Mouse (Mus musculus) lung, embryonic 14.5 days (tissue): ENCODE data around the gene Gm20388. TPM values are rescaled to one million over a fixed set of nuclear protein-coding genes. Genes with fewer than 3 reads are reported as not detected.

Experiments
- ATAC-seq: fragments of 200-750 bp; cut with Nextera tagmentation; 2 replicates; pipeline ENCODE4 v1.8.0; 2017; ENCODE audit warnings: mild to moderate bottlenecking, moderate TSS enrichment, moderate library complexity; ENCODE audit not compliant: insufficient read depth
- DNase-seq: peaks from one replicate; pipeline ENCODE4 v3.0.0-alpha.2; 2015
- H3K27ac ChIP-seq: fragments of 300-500 bp; sonication (generic); 2 replicates; pipeline ENCODE4 v1.5.1; 2014; ENCODE audit warnings: low read depth, mild to moderate bottlenecking, moderate library complexity
- H3K27me3 ChIP-seq: fragments of 300-500 bp; sonication (generic); 2 replicates; pipeline ENCODE4 v1.6.1; 2014; ENCODE audit warnings: low read length, control low read depth; ENCODE audit not compliant: insufficient read depth
- H3K36me3 ChIP-seq: fragments of 300-500 bp; sonication (generic); 2 replicates; pipeline ENCODE4 v1.6.1; 2014; ENCODE audit warnings: control low read depth; ENCODE audit not compliant: insufficient read depth
- H3K4me1 ChIP-seq: fragments of 300-500 bp; sonication (generic); 2 replicates; pipeline ENCODE4 v1.6.1; 2014; ENCODE audit warnings: antibody characterized with exemption, control low read depth; ENCODE audit not compliant: insufficient read depth
- H3K4me2 ChIP-seq: fragments of 300-500 bp; sonication (generic); 2 replicates; pipeline ENCODE4 v1.6.1; 2014; ENCODE audit warnings: mild to moderate bottlenecking
- H3K4me3 ChIP-seq: fragments of 300-500 bp; sonication (generic); 2 replicates; pipeline ENCODE4 v1.5.1; 2014; ENCODE audit warnings: low read depth, low read length
- H3K9ac ChIP-seq: fragments of 300-500 bp; sonication (generic); 2 replicates; pipeline ENCODE4 v1.6.1; 2014
- H3K9me3 ChIP-seq: fragments of 300-500 bp; sonication (generic); 2 replicates; pipeline ENCODE4 v1.6.1; 2016; ENCODE audit warnings: low read depth, low read length, control low read depth
- CTCF ChIP-seq: IDR thresholded peaks from 2 replicates; pipeline ENCODE4 v1.5.1; 2016; ENCODE audit warnings: antibody characterized with exemption, low read depth
- WGBS: fragments of 180-500 bp; shearing (Covaris S2); extraction: QIAGEN DNeasy Blood & Tissue Kit; methylation state at CpG from one replicate; pipeline ENCODE4 v1.1.7; 2014; 5-methylcytosine and 5-hydroxymethylcytosine counted together
- polyA plus RNA-seq: library from polyadenylated mRNA; unstranded; fragments of >200 nt; fragmentation: Nextera tagmentation; extraction: Ambion mirVana; gene quantifications from 2 replicates; pipeline ENCODE4 v1.2.1, GENCODE M21; 2014

Gene Gm20388
- polyA plus RNA-seq, 1 experiment from 2014 or later, result not detected

DNA sequence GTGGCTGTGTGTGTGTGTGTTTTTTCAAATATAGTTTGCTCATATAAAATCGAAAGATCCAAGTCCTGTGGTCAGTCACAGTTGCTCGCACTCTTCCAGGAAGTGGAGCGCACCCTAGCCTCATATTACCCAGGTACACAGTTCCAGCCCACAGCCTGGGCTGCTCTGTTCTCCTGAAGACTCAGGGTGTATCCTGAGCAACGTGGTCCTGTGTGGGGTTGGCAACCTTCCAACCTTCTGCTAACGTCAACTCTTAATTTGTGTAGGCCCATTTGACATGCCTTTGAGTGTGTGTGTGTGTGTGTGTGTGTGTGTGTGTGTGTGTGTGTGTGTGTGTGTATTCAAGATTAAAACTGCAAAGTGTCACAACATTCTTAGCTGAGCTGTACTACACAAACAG is 3786.7 kb downstream of the Gm20388 start:
- WGBS, result 46% methylated on average over 5 of the region's 5 CpGs
- H3K27me3 ChIP-seq, result no peaks in the 10 kb centered on the region
- no peak for TF ChIP-seq CTCF
- DNase-seq (peak; percentile 49), ATAC-seq (no peak)
- no peak overlapping the region for H3K4me2 ChIP-seq
- no peaks in the 10 kb centered on the region for H3K36me3 ChIP-seq
- H3K9me3 ChIP-seq, result no peaks in the 10 kb centered on the region
- no peak overlapping the region for H3K4me3 ChIP-seq
- no peak overlapping the region for H3K9ac ChIP-seq
- H3K4me1 ChIP-seq, result peaks cover 17% of the 10 kb centered on the region; the same call in 1 of the 2 replicates
- no peak overlapping the region for H3K27ac ChIP-seq

DNA sequence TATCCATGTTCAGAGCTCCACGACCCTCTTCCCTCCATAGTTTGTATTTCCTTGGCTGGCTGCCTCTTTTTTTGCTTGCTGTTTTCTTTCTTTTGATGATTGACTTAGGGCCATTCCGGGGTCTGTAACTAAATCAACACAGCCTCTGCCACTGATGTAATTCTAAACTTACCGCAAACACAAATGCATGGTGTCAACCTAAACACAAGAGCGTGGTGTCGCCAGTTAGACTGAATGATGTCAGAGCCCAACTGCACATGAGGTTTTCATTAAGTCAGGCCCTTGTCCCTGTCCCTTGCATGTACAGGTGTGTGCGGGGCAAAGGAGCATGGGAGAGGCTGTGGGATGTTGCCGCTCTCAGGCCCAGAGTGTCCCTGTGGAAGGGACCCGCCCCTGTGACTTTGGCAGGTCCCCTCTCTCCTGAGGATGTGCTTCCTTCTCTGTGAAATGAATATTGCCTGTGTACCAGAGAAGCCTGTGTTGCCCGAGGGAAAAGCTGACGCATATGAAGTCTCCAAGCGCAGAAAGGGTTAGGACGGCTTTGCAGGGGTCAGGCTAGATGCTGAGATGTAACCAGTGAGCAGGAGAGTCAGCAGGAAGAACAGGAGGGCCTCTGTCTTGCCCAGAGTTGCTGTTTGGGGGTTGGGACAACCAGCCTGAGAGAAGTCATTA is 3789.9 kb downstream of the Gm20388 start:
- no peak overlapping the region for H3K4me3 ChIP-seq
- ATAC-seq (no peak), DNase-seq (peak; percentile 61)
- no peak for TF ChIP-seq CTCF
- no peaks in the 10 kb centered on the region for H3K36me3 ChIP-seq
- H3K27ac ChIP-seq, result no peak overlapping the region; the same call in 1 of the 2 replicates
- H3K9me3 ChIP-seq, result no peaks in the 10 kb centered on the region
- H3K4me2 ChIP-seq, result no peak overlapping the region
- no peak overlapping the region for H3K9ac ChIP-seq
- H3K27me3 ChIP-seq, result no peaks in the 10 kb centered on the region
- peaks cover 17% of the 10 kb centered on the region; the same call in 1 of the 2 replicates for H3K4me1 ChIP-seq
- 39% methylated on average over 12 of the region's 12 CpGs for WGBS

DNA sequence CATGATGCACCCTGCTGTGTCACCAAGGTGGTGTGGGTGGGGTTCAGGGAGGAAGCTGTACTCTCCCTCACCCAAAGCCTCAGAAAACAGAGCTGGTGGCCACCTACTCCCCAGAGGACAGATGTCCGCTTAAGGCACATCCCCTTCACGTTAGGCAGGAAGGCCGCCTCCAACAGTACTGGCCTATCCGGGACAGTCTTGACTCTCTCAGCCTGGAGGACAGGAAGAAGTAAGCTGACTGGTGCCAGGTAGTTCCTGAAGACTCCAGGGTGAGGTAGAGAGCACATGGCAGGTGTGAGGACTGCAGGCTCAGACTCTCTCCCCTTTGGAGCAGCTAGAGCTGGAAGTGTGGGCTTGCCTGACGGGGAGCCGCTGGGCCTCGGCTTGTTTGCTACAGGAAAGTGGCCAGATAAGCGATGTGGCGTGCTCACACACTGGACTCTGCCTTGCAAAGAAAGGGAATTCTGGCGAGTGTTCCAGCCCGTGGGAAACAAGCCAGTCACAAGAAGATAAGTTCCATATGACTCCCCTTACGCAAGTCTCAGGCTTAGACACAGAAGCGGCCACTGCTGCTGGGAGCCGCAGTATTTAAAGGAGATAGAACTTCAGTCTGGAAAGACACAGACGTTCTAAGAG is 3791.4 kb downstream of the Gm20388 start:
- Histone ChIP-seq H3K4me2 (no peak overlapping the region), H3K36me3 (no peaks in the 10 kb centered on the region), H3K9me3 (no peaks in the 10 kb centered on the region), H3K27me3 (no peaks in the 10 kb centered on the region), H3K4me3 (no peak overlapping the region), H3K27ac (peak overlapping the region; percentile 63), H3K4me1 (peaks cover 17% of the 10 kb centered on the region; the same call in 1 of the 2 replicates), H3K9ac (no peak overlapping the region)
- peak; percentile 76; the same call in 1 of the 2 replicates for ATAC-seq
- 26% methylated on average over 15 of the region's 15 CpGs for WGBS
- peak; percentile 90 for DNase-seq
- no peak for TF ChIP-seq CTCF

DNA sequence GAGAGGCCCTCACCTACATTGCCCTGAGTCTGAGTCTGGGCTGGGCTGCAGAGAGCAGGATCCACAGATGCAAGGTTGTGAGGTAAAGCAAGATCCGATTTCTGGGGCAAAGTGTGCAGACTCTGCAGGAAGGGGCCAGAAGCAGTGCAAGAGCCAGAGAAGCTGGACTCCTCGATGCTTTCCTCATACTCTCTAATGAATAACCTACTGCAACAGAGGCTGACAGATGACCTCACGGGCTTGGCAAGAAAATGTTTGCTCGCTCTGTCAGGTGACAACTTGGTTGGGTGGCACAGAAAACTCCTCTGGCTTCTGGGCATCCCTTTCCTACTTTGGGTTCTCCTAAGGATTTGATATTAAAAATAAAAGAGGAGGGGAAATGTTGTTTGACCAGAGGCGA is 3794.7 kb downstream of the Gm20388 start:
- H3K9ac ChIP-seq, result no peak overlapping the region
- no peak overlapping the region for H3K4me2 ChIP-seq
- no peaks in the 10 kb centered on the region for H3K9me3 ChIP-seq
- DNase-seq (no peak), ATAC-seq (no peak)
- H3K36me3 ChIP-seq, result no peaks in the 10 kb centered on the region
- WGBS, result 51% methylated on average over 5 of the region's 5 CpGs
- no peak overlapping the region for H3K4me3 ChIP-seq
- no peaks in the 10 kb centered on the region for H3K27me3 ChIP-seq
- H3K27ac ChIP-seq, result no peak overlapping the region
- TF ChIP-seq CTCF, result no peak
- H3K4me1 ChIP-seq, result peaks cover 15% of the 10 kb centered on the region

DNA sequence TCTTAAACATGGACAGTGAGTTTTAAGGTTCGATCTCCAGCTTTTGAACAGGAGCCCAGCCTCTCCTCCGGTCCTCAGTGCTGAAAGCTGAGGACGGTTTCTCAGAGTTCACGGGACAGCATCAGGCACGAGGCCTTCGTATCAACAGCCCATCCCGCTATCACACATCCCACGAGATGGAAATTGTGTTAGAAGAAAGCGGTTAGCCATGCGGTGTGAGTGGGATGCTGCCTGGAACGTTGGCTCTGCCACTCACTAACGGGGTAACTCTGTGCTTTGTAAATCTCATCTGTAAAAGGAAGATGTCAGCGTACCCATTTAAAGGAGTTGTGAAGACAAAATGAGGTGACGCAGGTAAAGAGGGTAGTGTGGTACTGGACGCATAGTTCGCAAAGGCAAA is 3796.5 kb downstream of the Gm20388 start:
- H3K36me3 ChIP-seq, result no peaks in the 10 kb centered on the region
- TF ChIP-seq CTCF, result no peak
- ATAC-seq (no peak), DNase-seq (no peak)
- peaks cover 2% of the 10 kb centered on the region for H3K4me1 ChIP-seq
- no peaks in the 10 kb centered on the region for H3K9me3 ChIP-seq
- H3K4me2 ChIP-seq, result no peak overlapping the region
- no peak overlapping the region for H3K9ac ChIP-seq
- no peaks in the 10 kb centered on the region for H3K27me3 ChIP-seq
- 80% methylated on average over 16 of the region's 16 CpGs for WGBS
- no peak overlapping the region for H3K4me3 ChIP-seq
- H3K27ac ChIP-seq, result no peak overlapping the region

DNA sequence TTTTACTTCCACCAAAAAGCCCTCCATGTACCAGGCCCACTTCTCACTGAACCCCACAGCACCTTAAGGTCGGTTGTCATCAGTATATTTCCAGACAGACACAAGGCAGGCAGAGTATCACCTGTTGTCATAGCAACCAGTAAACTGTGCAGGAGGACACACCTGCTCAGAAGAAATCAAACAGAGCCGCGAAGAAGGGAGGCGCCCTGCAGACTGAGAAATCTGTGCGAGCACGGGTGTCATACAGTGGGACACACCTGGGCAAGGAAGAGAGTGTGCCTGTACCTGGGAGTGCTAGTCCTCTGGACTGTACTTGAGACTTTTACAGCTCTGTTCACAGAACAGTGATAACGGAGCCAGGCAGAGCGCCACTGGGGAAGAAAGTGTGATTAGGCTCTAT is 3798.1 kb downstream of the Gm20388 start:
- no peak overlapping the region for H3K9ac ChIP-seq
- H3K4me1 ChIP-seq, result peaks cover 2% of the 10 kb centered on the region
- DNase-seq, result no peak
- WGBS, result 53% methylated on average over 8 of the region's 8 CpGs
- no peak overlapping the region for H3K4me2 ChIP-seq
- H3K36me3 ChIP-seq, result no peaks in the 10 kb centered on the region
- H3K27ac ChIP-seq, result no peak overlapping the region
- no peaks in the 10 kb centered on the region for H3K9me3 ChIP-seq
- no peak for TF ChIP-seq CTCF
- ATAC-seq, result no peak
- H3K4me3 ChIP-seq, result no peak overlapping the region
- no peaks in the 10 kb centered on the region for H3K27me3 ChIP-seq

DNA sequence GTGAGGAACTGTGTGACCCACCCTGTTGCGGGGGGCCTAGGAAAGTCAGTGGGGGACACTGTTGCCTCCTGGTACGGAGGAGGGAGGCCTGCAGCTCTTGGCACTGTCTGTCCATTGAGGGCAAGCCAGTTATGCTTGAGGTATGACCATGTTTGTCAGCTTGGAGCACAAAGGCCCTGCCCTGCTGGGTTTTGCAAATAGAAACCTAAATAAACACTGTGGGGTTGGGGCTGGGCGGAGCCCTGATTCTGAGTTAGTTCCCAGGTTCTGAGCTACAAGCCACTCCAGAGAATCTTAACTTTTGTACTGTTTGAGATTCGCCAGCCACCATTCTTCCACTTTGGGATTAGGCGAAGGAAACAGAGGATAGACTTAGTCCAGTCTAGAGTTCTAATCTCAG is 3799.7 kb downstream of the Gm20388 start:
- H3K27ac ChIP-seq, result no peak overlapping the region
- TF ChIP-seq CTCF, result no peak

More for the DNA sequence above, 3799.7 kb downstream of the Gm20388 start:
- Histone ChIP-seq H3K4me3 (no peak overlapping the region), H3K9ac (no peak overlapping the region), H3K9me3 (no peaks in the 10 kb centered on the region), H3K4me2 (no peak overlapping the region), H3K27me3 (no peaks in the 10 kb centered on the region), H3K36me3 (no peaks in the 10 kb centered on the region), H3K4me1 (peaks cover 4% of the 10 kb centered on the region)
- WGBS, result 71% methylated on average over 5 of the region's 5 CpGs
- ATAC-seq, result no peak
- no peak for DNase-seq
